Mouse (Mus musculus): ENCODE results near the gene Ifi35. TPM values are rescaled to one million over a fixed set of nuclear protein-coding genes. Genes with fewer than 3 reads are reported as not detected.

Gene Ifi35
- 5.7 and 6.2 TPM in 2 replicates for polyA plus RNA-seq (2021; fragmentation: Nextera tagmentation)
- long read RNA-seq, experiment 1, transcript Ifi35-201 (7 exons, 1,362 nt): major isoform, 5 of 5 reads
- long read RNA-seq, experiment 1, partial matches to known transcripts: 0 of 5 reads
- long read RNA-seq, experiment 1, other reads (novel, unspliced or antisense): 0 of 5 reads
- long read RNA-seq, experiment 2, transcript Ifi35-201 (7 exons, 1,362 nt): major isoform, 5 of 8 reads
- long read RNA-seq, experiment 2, partial matches to known transcripts: 2 of 8 reads
- long read RNA-seq, experiment 2, other reads (novel, unspliced or antisense): 1 of 8 reads

DNA sequence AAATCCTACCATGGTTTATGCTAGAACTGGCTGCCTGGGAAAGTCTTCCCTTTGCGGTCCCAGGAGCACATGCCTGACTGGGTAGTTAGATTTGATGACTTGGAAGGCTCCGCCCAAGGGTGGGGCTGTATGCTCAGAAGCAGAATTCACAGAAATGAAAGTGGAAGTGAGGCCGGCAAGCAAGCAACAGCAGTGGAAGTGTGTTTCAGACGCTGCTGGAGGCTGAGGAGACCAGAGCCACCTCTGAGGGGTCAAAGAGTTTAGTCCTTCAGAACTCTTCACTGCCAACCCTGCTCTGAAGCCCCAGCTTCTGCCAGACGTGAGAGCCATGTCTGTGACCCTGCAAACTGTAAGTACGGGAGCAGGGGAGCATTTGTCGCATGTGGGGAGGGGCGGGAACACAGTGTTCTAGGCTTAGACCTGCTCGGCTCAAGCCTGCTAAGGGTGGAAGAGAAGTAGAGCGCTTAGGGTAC is at the start of gene Ifi35:
Gene Ifi35, plus strand, starts transcription at position 134 of the 473 bp plus-strand sequence.

DNA sequence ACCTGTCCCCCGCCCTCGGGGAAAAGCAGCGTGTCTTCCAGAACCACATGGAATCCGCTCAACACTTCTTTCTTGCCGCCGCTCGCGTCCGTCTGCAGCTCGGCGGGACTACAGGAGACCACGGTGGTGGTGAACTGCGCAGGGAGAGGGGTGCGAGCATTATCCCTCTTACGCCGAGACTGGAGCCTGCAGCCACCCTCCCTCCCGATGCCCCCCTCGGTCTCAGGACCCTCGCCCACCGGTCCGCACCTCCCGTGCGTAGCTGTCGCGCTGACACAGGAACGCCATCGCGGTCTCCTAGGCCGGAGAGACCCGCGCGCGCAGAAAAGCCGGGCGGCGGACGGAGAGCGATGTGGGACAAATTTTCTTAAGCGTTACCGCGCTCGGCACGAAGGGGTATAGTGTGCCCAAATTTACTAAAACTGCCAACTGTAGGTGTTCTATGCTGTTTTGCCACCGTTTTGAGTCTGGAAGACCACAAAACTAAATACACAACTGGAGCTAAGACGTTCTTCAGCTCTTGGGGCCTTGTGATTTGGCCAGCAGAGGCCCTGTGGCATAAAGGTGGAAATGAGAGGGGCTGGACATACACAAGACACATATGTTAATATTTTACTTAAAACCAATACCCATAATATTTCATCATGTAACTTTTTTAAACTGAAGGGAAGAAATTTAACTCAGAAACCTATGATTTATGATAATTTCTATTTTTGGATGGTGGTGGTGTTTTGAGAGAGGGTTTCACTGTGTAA is 30.9 kb upstream of the Ifi35 start, which contains the start of gene Aarsd1:
Gene Aarsd1, minus strand, starts transcription at position 515 of the 755 bp plus-strand sequence.

GRCm38 (mm10) chr11:101424105-101424851 is 23.9 kb upstream of the Ifi35 start, which contains the start of gene Gm27029:
TSS of gene Gm27029 (minus strand) at chr11:101424796.

DNA sequence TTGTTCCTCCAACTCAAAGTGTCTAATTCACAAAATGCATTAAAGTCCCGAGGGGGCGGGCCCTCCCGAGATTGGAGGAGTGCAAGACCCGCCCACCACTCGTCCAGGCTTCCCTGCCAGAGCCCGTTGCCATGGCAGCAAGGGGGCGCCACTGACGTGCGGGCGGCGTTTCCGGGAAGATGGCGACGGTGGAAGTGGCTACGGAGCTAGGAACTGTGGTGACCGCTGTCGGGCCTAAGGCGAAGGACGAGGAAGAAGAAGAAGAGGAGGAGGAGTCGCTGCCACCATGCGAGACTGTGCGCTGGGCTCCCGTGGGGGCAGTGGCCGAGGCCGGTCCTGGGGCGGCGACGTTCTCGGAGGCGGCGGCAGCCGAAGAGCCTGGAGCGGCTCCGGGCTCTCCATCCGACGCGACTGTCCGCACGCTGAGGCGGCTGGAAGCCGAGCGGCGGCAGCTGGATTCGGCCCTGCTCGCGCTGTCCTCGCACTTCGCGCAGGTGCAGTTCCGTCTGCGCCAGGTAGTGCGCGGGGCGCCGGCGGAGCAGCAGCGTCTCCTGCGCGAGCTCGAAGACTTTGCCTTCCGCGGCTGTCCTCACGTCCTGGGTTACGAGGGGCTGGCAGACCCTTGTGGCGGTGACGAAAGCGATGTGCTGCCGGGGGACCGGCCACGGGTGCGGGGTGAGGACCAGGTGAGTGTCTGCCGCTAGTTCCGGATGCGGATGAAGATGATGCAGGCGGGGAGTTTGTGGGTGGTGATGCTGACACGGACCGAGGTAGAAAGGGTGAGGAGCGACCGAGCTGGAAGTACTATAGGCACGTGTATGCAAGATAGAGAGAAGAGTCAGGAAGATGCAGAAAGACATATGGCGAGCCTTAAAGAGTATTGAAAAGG is 23.0 kb upstream of the Ifi35 start, which contains the start of the genes Rundc1 and Ptges3l:
Gene Rundc1, plus strand, starts transcription at position 161 of the 889 bp plus-strand sequence.
Gene Ptges3l, minus strand, starts transcription at position 409 of the 889 bp plus-strand sequence.

GRCm38 (mm10) chr11:101442127-101442693 is 6.0 kb upstream of the Ifi35 start, which contains the start of gene Rpl27:
TSS of gene Rpl27 (plus strand) at chr11:101442298.

DNA sequence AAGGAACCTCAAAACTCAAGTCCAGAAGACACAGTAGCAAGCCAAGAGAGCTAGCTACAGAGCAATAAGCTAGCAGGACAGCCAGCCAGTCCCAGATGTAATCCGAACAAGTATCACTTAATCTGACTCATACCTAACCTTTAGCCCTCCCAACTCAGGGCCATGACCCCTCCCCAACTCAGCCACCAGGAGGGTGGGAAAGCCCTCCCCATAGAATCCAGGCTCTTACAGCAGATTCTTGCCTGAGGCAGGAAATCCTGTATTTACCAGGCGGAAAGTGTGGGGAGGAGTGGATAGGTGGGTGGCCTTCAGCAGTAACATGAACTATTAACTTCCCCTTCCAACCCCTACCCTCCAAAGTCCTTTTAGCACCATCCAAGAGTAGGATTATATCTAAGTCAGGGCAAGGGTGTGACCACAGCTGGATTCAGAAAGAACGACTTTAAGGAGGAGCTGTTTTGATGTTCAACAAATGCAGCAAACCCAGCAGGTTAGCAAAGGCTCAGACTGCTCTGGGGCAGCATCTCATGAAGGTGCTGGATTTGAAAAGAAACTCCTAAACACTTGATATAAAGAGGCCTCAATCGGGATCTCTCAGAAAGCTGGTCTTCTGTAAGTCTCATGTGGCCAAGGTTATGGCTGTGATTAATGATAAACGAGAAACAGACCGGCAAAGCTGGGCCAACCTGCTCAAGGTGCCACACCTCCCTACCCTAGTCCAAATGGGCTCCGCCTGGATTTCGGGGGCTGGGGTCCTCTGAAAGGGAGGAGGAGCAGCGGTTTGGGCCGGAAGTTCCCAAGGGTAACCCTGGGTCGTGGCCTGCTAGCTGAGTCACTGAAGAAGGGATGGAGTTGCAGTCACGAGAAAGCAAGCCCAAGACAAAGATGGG is 16.2 kb downstream of the Ifi35 start, which contains the start of gene Rnd2:
Gene Rnd2, plus strand, starts transcription at position 789 of the 890 bp plus-strand sequence.

DNA sequence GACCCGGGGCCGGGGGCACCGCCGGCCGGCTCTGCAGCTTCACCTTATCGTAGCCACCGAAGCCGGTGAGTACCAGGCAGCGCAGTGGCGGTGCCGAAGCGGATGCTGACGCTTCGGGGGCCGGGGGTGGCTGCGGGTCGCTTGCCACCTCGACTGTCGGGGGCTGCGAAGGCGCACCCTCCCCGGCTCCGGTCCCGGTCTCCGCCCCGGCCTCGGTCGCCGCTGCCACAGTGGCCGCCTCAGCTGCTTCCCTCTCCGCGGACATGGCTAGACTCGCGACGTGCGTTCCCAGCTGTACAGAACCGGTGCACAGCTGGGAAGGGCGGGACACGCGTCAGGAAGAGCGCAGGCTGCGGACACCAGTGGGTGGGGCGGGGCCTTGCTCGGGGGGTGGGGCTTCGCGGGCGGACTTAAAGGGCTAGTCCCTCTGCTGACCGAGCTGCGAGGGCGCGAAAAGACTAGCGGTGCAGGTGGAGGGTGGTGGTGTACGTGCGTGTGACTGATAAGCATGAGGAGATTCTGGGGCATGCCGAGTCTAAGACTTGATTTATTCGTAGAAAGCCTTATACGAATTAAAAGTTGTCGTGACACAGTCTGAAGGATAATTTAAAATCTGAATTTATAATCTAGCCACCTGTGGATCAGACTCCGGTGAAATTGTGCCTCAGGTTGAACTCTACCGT is 17.8 kb downstream of the Ifi35 start, which contains the start of gene Vat1:
Gene Vat1, minus strand, starts transcription at position 362 of the 683 bp plus-strand sequence.

Small RNA genes lying within 50 kb of the gene (microRNA-seq; reads per million reads assigned to microRNA genes)
- gene Mir6929: 1.3 reads per million

Other genes with a start within 250 kb of the Ifi35 start
- gene Ezh1, start 221.9 kb upstream of the Ifi35 start, polyA plus RNA-seq (2021; fragmentation: Nextera tagmentation): 30.9 and 32.5 TPM in 2 replicates
- gene Ramp2, start 202.4 kb upstream of the Ifi35 start, polyA plus RNA-seq (2021; fragmentation: Nextera tagmentation): 78.1 and 88.2 TPM in 2 replicates
- 180 and 205 TPM in 2 replicates for gene Vps25, start 194.7 kb upstream of the Ifi35 start, polyA plus RNA-seq (2021; fragmentation: Nextera tagmentation)
- 1.1 and 1.8 TPM in 2 replicates for gene Wnk4, start 187.8 kb upstream of the Ifi35 start, polyA plus RNA-seq (2021; fragmentation: Nextera tagmentation)
- gene Cntd1, start 169.4 kb upstream of the Ifi35 start, polyA plus RNA-seq (2021; fragmentation: Nextera tagmentation): 0.13 and 0.14 TPM in 2 replicates
- gene Coa3, start 169.3 kb upstream of the Ifi35 start, polyA plus RNA-seq (2021; fragmentation: Nextera tagmentation): 427 and 478 TPM in 2 replicates
- 197 and 208 TPM in 2 replicates for gene Becn1, start 146.1 kb upstream of the Ifi35 start, polyA plus RNA-seq (2021; fragmentation: Nextera tagmentation)
- 16.3 and 17.7 TPM in 2 replicates for gene Psme3, start 132.2 kb upstream of the Ifi35 start, polyA plus RNA-seq (2021; fragmentation: Nextera tagmentation)
- gene Aoc2, start 123.3 kb upstream of the Ifi35 start, polyA plus RNA-seq (2021; fragmentation: Nextera tagmentation): 0.21 and 0.29 TPM in 2 replicates
- gene Aoc3, start 117.8 kb upstream of the Ifi35 start, polyA plus RNA-seq (2021; fragmentation: Nextera tagmentation): 0.08 and 0.16 TPM in 2 replicates
- gene G6pc, start 80.8 kb upstream of the Ifi35 start, polyA plus RNA-seq (2021; fragmentation: Nextera tagmentation): not detected in 2 replicates
- 87.9 and 90.1 TPM in 2 replicates for gene Aarsd1, start 30.8 kb upstream of the Ifi35 start, polyA plus RNA-seq (2021; fragmentation: Nextera tagmentation)
- gene Gm27029, start 23.6 kb upstream of the Ifi35 start, polyA plus RNA-seq (2021; fragmentation: Nextera tagmentation): 7.8 and 8.1 TPM in 2 replicates
- gene Rundc1, start 23.3 kb upstream of the Ifi35 start, polyA plus RNA-seq (2021; fragmentation: Nextera tagmentation): 19.2 and 22.5 TPM in 2 replicates
- gene Ptges3l, start 23.1 kb upstream of the Ifi35 start, polyA plus RNA-seq (2021; fragmentation: Nextera tagmentation): 2.1 and 3.0 TPM in 2 replicates
- gene Rpl27, start 6.1 kb upstream of the Ifi35 start, polyA plus RNA-seq (2021; fragmentation: Nextera tagmentation): 1,000 and 1,005 TPM in 2 replicates
- 17.9 and 18.2 TPM in 2 replicates for gene Rnd2, start 16.6 kb downstream of the Ifi35 start, polyA plus RNA-seq (2021; fragmentation: Nextera tagmentation)
- gene Vat1, start 17.8 kb downstream of the Ifi35 start, polyA plus RNA-seq (2021; fragmentation: Nextera tagmentation): 10.1 and 13.2 TPM in 2 replicates
- 0.29 and 0.36 TPM in 2 replicates for gene Brca1, start 103.5 kb downstream of the Ifi35 start, polyA plus RNA-seq (2021; fragmentation: Nextera tagmentation)
- gene Nbr1, start 103.7 kb downstream of the Ifi35 start, polyA plus RNA-seq (2021; fragmentation: Nextera tagmentation): 38.4 and 43.7 TPM in 2 replicates
- 1.7 and 2.8 TPM in 2 replicates for gene Tmem106a, start 133.8 kb downstream of the Ifi35 start, polyA plus RNA-seq (2021; fragmentation: Nextera tagmentation)
- not detected in 2 replicates for gene Gm11634, start 150.8 kb downstream of the Ifi35 start, polyA plus RNA-seq (2021; fragmentation: Nextera tagmentation)
- 32.9 and 38.3 TPM in 2 replicates for gene Rdm1, start 178.8 kb downstream of the Ifi35 start, polyA plus RNA-seq (2021; fragmentation: Nextera tagmentation)
- gene Arl4d, start 217.1 kb downstream of the Ifi35 start, polyA plus RNA-seq (2021; fragmentation: Nextera tagmentation): 7.0 and 8.2 TPM in 2 replicates

Measured in layer of hippocampus, adult 6 months (tissue).